Mouse (Mus musculus): ENCODE results near the gene Jaml. TPM values are rescaled to one million over a fixed set of nuclear protein-coding genes. Genes with fewer than 3 reads are reported as not detected.
A peak's percentile ranks its signal among the peaks of the same experiment; 100 is the strongest.
"Not testable (repeated sequence)": the region's sequence is repeated elsewhere in the genome, so short reads cannot be mapped to it uniquely, and the experiment has no call there.

Jaml gene
- 2.5 and 3.5 TPM in 2 replicates for polyA plus RNA-seq (2012; rRNA removed)

- Histone ChIP-seq H3K4me3 (ENCODE audit: control insufficient read depth, insufficient read depth, low read length) (no peak within 1 kb of the TSS), H3K36me3 (ENCODE audit: control insufficient read depth, insufficient read depth, low read length) (no peaks in the 10 kb centered on the region), H3K27me3 (ENCODE audit: control insufficient read depth, insufficient read depth, low read length) (no peaks in the 10 kb centered on the region), H3K4me1 (replicated peaks; ENCODE audit: control insufficient read depth, insufficient read depth, low read length) (peaks cover 19% of the 10 kb centered on the region), H3K27ac (ENCODE audit: control insufficient read depth, insufficient read depth, low read length) (no peak within 1 kb of the TSS)
- TF ChIP-seq CTCF (IDR thresholded peaks at IDR 0.05; ENCODE audit: borderline replicate concordance, control insufficient read depth, extremely low read depth, insufficient read depth, low read length, poor library complexity) (no peak), POLR2A (IDR thresholded peaks at IDR 0.05; ENCODE audit: control insufficient read depth, extremely low read depth, insufficient read depth, low read length, poor library complexity) (no peak)
- DNase-seq = peak; percentile 54
- WGBS = 4% methylated on average over 5 of the region's 5 CpGs
These were observed at the start of gene Jaml for GRCm38 (mm10) chr9:45079011-45079410. Jaml (plus strand) TSS chr9:45079183.

- H3K27ac ChIP-seq (ENCODE audit: control insufficient read depth, insufficient read depth, low read length) = no peak overlapping the region
- no peaks in the 10 kb centered on the region for H3K4me1 ChIP-seq (replicated peaks; ENCODE audit: control insufficient read depth, insufficient read depth, low read length)
- no peak for TF ChIP-seq CTCF (IDR thresholded peaks at IDR 0.05; ENCODE audit: borderline replicate concordance, control insufficient read depth, extremely low read depth, insufficient read depth, low read length, poor library complexity)
- no peak for TF ChIP-seq POLR2A (IDR thresholded peaks at IDR 0.05; ENCODE audit: control insufficient read depth, extremely low read depth, insufficient read depth, low read length, poor library complexity)
- no peak overlapping the region for H3K4me3 ChIP-seq (ENCODE audit: control insufficient read depth, insufficient read depth, low read length)
- WGBS = 69% methylated on average over 6 of the region's 6 CpGs
- no peaks in the 10 kb centered on the region for H3K36me3 ChIP-seq (ENCODE audit: control insufficient read depth, insufficient read depth, low read length)
- H3K27me3 ChIP-seq (ENCODE audit: control insufficient read depth, insufficient read depth, low read length) = no peaks in the 10 kb centered on the region
- DNase-seq = no peak
These were observed 48.6 kb upstream of the Jaml start for GRCm38 (mm10) chr9:45030341-45030740.

- H3K4me3 ChIP-seq (ENCODE audit: control insufficient read depth, insufficient read depth, low read length) = no peak overlapping the region
- WGBS = 78% methylated on average over 2 of the region's 2 CpGs
- H3K4me1 ChIP-seq (replicated peaks; ENCODE audit: control insufficient read depth, insufficient read depth, low read length) = no peaks in the 10 kb centered on the region
- H3K36me3 ChIP-seq (ENCODE audit: control insufficient read depth, insufficient read depth, low read length) = no peaks in the 10 kb centered on the region
- H3K27ac ChIP-seq (ENCODE audit: control insufficient read depth, insufficient read depth, low read length) = no peak overlapping the region
- TF ChIP-seq CTCF (IDR thresholded peaks at IDR 0.05; ENCODE audit: borderline replicate concordance, control insufficient read depth, extremely low read depth, insufficient read depth, low read length, poor library complexity) = no peak
- TF ChIP-seq POLR2A (IDR thresholded peaks at IDR 0.05; ENCODE audit: control insufficient read depth, extremely low read depth, insufficient read depth, low read length, poor library complexity) = no peak
- no peak for DNase-seq
- no peaks in the 10 kb centered on the region for H3K27me3 ChIP-seq (ENCODE audit: control insufficient read depth, insufficient read depth, low read length)
These were observed 46.7 kb upstream of the Jaml start for GRCm38 (mm10) chr9:45032261-45032660.

- no peaks in the 10 kb centered on the region for H3K36me3 ChIP-seq (ENCODE audit: control insufficient read depth, insufficient read depth, low read length)
- H3K27me3 ChIP-seq (ENCODE audit: control insufficient read depth, insufficient read depth, low read length) = no peaks in the 10 kb centered on the region
- TF ChIP-seq CTCF (IDR thresholded peaks at IDR 0.05; ENCODE audit: borderline replicate concordance, control insufficient read depth, extremely low read depth, insufficient read depth, low read length, poor library complexity) (no peak), POLR2A (IDR thresholded peaks at IDR 0.05; ENCODE audit: control insufficient read depth, extremely low read depth, insufficient read depth, low read length, poor library complexity) (no peak)
- H3K27ac ChIP-seq (ENCODE audit: control insufficient read depth, insufficient read depth, low read length) = no peak overlapping the region
- H3K4me1 ChIP-seq (replicated peaks; ENCODE audit: control insufficient read depth, insufficient read depth, low read length) = no peaks in the 10 kb centered on the region
- DNase-seq = no peak
- 94% methylated on average over 3 of the region's 3 CpGs for WGBS
- H3K4me3 ChIP-seq (ENCODE audit: control insufficient read depth, insufficient read depth, low read length) = no peak overlapping the region
These were observed 44.5 kb upstream of the Jaml start for GRCm38 (mm10) chr9:45034526-45034925.

GRCm38 (mm10) chr9:45037803-45038202 lies 41.2 kb upstream of the Jaml start:
- 22% methylated on average over 1 of the region's 1 CpGs for WGBS
- not testable (repeated sequence) for H3K36me3 ChIP-seq (ENCODE audit: control insufficient read depth, insufficient read depth, low read length); H3K27me3 ChIP-seq (ENCODE audit: control insufficient read depth, insufficient read depth, low read length); DNase-seq; H3K27ac ChIP-seq (ENCODE audit: control insufficient read depth, insufficient read depth, low read length); H3K4me3 ChIP-seq (ENCODE audit: control insufficient read depth, insufficient read depth, low read length)
- H3K4me1 ChIP-seq (replicated peaks; ENCODE audit: control insufficient read depth, insufficient read depth, low read length) = peaks cover 26% of the 10 kb centered on the region

- no peak within 1 kb of the TSS for H3K4me3 ChIP-seq (ENCODE audit: control insufficient read depth, insufficient read depth, low read length)
- peaks cover 33% of the 10 kb centered on the region for H3K4me1 ChIP-seq (replicated peaks; ENCODE audit: control insufficient read depth, insufficient read depth, low read length)
- no peak for DNase-seq
- H3K27me3 ChIP-seq (ENCODE audit: control insufficient read depth, insufficient read depth, low read length) = peaks cover 4% of the 10 kb centered on the region; the same call in 1 of the 2 replicates
- no peak within 1 kb of the TSS for H3K27ac ChIP-seq (ENCODE audit: control insufficient read depth, insufficient read depth, low read length)
- TF ChIP-seq POLR2A (IDR thresholded peaks at IDR 0.05; ENCODE audit: control insufficient read depth, extremely low read depth, insufficient read depth, low read length, poor library complexity) = no peak
- no peak for TF ChIP-seq CTCF (IDR thresholded peaks at IDR 0.05; ENCODE audit: borderline replicate concordance, control insufficient read depth, extremely low read depth, insufficient read depth, low read length, poor library complexity)
- no peaks in the 10 kb centered on the region for H3K36me3 ChIP-seq (ENCODE audit: control insufficient read depth, insufficient read depth, low read length)
- 30% methylated on average over 5 of the region's 5 CpGs for WGBS
These were observed 39.5 kb upstream of the Jaml start, which contains the start of gene Mpzl2 for GRCm38 (mm10) chr9:45039499-45039898. Mpzl2 (plus strand) TSS chr9:45039799.
